Mouse (Mus musculus): ENCODE measurements around the gene Tom1l2.

Tom1l2 gene

DNA sequence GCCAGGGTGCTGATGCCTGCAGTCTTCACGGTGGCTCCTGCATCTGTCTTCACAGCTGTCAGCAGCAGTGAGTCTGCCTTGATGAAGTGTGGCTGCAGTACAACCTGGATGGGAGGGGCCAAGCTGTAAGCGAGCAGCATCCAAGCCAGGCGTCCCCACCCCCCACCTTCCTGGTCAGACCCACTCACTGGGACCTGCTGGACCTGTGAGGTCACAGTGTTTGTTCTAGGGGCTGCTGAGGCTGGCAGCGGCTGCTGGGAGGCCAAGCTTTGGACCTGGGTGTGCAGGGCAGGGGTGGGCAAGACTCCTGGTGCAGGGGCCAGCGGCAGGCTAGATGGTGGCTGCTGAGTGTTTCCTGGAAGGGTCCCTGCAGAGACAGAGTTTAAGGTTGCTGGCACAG, 146.5 kb downstream of the Tom1l2 start:
- ATAC-seq (ENCODE audit: low TSS enrichment), result no peak

DNA sequence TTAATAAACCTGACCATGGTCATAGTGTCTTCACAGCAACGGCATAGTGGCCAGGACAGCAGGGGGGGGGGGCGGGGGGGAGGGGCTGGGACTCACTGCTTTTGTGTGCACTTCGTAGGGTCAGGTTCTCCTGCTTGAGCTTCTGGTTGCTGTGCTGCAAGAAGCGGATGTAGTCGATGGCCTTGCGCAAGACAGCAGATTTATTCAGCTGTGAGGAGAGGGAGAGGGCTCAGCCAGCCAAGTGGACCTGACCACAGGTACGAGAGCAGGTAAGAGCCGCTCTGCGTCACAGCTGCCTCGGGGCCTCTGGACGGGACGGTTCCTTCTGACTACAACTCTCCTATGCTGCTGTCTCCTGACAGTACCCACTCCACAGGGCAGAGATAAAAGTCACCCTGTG, 147.7 kb downstream of the Tom1l2 start:
- ATAC-seq (ENCODE audit: low TSS enrichment), result no peak

GRCm38 (mm10) chr11:60202710-60203638, 149.7 kb downstream of the Tom1l2 start:
- ATAC-seq (ENCODE audit: low TSS enrichment), result no peak

DNA sequence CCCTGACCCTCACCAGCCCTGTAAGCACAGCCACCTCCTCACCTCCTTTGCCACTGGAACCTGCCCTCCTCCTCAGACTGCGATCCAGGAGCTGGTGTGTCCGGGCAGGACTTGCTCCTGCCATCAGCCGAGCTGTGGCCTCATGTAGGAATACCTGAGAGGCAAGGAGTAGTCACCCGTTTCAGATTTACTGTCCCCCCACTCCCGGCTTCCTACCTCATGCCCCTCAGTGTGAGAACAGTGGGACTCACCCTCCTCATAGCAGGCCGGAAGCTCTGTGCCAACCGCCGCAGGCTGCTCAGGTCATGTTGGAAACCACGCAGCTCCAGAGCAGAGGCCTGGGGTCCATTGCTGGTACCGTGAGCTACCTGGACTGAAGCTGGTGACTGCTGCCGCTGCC, 152.3 kb downstream of the Tom1l2 start:
- no peak for ATAC-seq (ENCODE audit: low TSS enrichment)

- ATAC-seq (ENCODE audit: low TSS enrichment), result peak; percentile 64
Measured at GRCm38 (mm10) chr11:60199702-60200184, 153.0 kb downstream of the Tom1l2 start.

- ATAC-seq (ENCODE audit: low TSS enrichment), result no peak
Measured at GRCm38 (mm10) chr11:60198651-60199050, 154.1 kb downstream of the Tom1l2 start.

DNA sequence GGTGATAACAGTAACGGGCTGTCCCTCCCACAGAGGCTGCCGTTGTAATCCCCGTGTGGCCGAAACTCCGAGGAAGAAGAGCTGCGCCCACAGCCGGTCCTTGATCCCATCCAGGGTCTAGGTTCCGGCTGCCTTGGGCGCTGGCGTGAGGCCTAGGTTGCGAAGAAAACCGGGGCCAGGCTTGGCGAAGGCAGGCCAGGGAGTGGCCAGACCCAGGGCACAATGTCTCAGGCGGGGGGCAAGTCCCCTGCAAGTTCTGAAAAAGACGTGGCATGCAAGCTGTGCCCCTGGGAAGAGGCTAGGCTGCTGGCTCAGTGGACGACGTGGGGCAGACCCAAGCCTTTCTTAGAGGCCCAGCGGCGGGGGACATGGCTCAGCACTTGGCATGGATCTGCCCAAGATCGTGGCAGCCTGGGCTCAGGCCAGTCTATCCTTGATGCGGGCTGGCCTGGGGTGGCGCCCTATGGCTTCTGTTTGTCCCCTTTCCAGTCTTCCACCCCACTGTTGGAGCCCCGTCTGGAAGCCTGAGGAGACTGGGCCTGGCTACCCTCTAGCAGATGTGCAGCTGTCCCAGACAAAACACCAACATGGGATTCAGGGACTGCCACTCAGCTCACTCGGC, 154.6 kb downstream of the Tom1l2 start:
- no peak for ATAC-seq (ENCODE audit: low TSS enrichment)

DNA sequence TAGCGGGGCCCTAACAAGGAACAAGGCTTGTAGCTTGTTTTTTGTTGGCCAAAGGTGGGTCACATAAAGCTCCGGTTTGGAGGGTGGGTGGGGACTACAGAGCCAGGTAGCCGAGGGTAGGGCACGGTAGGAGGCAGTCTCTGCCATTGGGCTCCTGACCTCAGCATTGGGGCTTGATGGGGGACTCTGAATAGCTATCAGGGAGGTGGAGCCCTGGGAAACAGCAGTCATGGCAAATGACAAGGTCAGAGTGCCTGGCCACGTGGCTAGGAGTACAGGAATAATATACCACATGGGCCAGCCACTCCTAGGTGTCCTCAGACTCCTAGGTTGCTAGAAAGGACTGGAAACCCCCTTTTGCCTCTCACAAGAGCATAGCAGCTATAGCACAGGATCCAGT, 156.4 kb downstream of the Tom1l2 start:
- no peak for ATAC-seq (ENCODE audit: low TSS enrichment)

GRCm38 (mm10) chr11:60195108-60195507, 157.6 kb downstream of the Tom1l2 start:
- no peak for ATAC-seq (ENCODE audit: low TSS enrichment)

- no peak for ATAC-seq (ENCODE audit: low TSS enrichment)
Measured at GRCm38 (mm10) chr11:60193556-60193955, 159.1 kb downstream of the Tom1l2 start.

GRCm38 (mm10) chr11:60192534-60192933, 160.2 kb downstream of the Tom1l2 start:
- ATAC-seq (ENCODE audit: low TSS enrichment), result no peak

GRCm38 (mm10) chr11:60190055-60190641, 162.6 kb downstream of the Tom1l2 start:
- ATAC-seq (ENCODE audit: low TSS enrichment), result no peak

DNA sequence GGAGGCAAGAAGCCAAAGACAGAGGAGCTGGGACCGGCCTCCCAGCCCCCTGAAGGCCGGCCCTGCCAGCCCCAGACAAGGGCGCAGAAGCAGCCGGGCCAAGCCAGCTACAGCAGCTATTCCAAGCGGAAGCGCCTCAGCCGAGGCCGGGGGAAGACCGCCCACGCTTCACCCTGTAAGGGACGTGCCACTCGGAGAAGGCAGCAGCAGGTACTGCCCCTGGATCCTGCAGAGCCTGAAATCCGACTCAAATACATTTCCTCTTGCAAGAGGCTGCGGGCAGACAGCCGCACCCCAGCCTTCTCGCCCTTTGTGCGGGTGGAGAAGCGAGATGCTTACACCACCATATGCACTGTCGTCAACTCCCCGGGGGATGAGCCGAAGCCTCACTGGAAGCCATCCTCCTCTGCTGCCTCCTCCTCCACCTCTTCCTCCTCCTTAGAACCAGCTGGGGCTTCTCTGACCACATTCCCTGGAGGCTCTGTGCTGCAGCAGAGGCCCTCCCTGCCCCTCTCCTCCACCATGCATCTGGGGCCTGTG, 163.1 kb downstream of the Tom1l2 start:
- peak; percentile 24 for ATAC-seq (ENCODE audit: low TSS enrichment)

GRCm38 (mm10) chr11:60188275-60188853, 164.3 kb downstream of the Tom1l2 start:
- no peak for ATAC-seq (ENCODE audit: low TSS enrichment)

DNA sequence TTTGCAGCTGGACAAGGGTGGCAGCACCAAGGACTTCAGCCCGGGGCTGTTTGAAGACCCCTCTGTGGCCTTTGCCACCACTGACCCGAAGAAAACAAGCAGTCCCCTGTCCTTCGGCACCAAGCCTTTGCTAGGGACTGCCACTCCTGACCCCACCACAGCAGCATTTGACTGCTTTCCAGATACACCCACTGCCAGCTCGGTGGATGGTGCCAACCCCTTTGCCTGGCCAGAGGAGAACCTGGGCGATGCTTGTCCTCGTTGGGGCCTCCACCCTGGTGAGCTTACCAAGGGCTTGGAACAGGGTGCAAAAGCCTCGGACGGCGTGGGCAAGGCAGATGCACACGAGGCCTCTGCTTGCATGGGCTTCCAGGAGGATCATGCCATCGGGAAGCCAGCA, 165.6 kb downstream of the Tom1l2 start:
- no peak for ATAC-seq (ENCODE audit: low TSS enrichment)

- no peak for ATAC-seq (ENCODE audit: low TSS enrichment)
Measured at GRCm38 (mm10) chr11:60185396-60186231, 167.1 kb downstream of the Tom1l2 start.

DNA sequence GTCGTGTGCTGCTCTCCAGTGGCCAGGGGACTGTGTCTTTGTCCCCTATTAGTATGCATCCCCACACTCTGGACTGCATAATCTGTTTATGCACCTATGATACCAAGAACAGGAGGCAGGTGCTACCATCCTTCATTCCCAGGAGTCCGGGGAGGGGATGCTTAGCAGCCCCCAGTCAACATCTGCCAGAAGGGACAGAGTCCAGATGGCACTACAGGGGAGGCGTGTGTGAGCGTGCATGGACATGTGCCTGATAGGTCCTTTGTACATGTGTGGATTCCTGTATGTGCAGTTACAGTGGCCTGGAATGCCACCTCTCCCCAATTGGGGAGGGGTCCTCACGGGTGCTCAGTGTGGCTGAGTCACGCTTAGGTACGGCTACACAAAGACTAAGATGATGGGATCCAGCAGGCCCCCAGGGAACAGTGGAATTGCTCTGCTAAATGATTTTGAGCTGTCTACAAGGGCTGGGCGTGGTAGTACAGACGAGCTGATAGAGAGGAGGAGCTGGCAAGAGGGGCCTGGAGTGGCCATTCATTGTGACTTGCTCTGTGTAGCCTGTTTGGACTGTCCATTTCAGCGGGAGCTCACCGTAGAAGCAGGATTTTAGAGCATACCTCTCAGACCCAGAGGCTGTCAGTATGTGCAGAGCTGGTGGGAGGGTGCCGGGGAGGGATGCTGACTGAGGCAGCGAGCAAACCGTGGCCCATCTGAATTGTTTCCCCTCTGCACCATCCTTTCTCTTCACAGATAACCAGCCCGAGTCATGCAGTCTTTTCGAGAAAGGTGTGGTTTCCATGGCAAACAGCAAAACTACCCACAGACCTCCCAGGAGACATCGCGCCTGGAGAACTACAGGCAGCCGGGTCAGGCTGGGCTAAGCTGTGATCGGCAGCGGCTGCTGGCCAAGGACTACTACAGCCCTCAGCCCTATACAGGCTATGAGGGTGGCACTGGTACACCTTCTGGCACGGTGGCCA, 168.1 kb downstream of the Tom1l2 start:
- peak; percentile 64 for ATAC-seq (ENCODE audit: low TSS enrichment)

DNA sequence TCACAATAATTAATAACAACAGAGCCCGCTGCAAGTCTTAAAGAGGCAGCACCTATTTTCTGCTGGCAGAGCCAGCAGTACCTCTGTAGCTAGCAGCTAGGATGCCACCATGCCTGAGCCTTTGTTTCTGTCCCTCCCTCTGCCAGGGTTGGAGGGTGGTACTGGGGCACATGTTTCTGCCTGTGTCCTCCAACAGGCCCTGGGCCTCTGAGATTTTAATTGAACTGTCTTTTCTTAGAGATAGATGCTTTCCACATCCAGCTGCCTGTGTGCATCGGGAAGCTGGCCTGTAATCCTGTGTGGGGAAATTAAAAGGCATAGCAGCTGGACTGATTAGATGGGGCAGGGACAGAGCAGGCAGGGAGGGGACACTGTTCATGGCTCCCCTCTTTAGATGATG, 170.0 kb downstream of the Tom1l2 start:
- no peak for ATAC-seq (ENCODE audit: low TSS enrichment)

DNA sequence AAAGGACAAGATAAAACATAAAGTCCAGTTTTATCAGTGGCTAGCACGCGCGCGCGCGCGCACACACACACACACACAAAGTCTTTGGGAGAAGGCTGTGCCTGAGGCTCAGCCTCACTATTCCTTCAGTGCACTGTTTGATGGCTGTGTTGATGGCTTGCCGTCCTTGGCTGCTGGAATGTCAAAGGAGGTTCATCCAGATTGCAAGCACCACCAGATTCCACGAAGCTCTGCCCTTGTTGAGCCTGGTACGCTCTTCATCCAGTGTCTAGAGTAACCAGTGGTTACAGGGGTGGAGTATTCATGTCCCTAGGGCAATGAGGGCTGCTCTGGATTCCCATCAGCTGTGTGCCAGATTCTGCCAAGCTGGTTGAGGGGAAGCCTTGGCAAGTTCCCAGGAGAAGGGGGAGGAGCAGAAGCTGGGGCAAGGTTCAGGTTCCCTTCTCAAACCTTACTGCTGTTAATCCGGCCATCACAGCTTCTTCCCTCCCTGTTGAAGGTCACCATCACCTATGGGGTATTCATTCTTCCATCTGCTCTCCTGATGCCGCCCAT, 170.5 kb downstream of the Tom1l2 start:
- ATAC-seq (ENCODE audit: low TSS enrichment), result no peak

DNA sequence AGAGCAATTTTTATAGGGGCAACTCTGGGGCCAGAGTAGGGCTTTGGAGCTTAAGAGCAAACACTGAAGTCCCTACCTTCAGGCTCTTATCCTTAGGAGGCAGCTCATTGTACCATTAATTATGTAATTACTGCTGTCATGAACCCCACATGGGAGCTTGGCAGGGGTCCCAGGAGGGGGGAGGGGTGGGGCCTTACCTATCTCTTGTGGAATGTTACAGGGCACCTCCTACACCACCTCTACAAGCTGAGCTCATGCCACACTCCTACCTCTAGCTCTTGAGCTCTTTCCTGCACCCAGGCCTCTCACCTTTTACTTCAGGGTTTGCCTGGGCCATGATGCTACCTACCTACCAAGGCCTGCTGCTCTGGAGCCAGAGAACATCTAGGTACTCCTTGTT, 174.2 kb downstream of the Tom1l2 start:
- no peak for ATAC-seq (ENCODE audit: low TSS enrichment)
